Mouse (Mus musculus): ENCODE measurements around the gene E030030I06Rik. TPM values are rescaled to one million over a fixed set of nuclear protein-coding genes. Genes with fewer than 3 reads are reported as not detected.
"Not testable (repeated sequence)": the region's sequence is repeated elsewhere in the genome, so short reads cannot be mapped to it uniquely, and the experiment has no call there.

E030030I06Rik gene
- polyA plus RNA-seq (2014; fragmentation: Nextera tagmentation; extraction: Ambion mirVana) = 19.1 and 26.0 TPM in 2 replicates

DNA sequence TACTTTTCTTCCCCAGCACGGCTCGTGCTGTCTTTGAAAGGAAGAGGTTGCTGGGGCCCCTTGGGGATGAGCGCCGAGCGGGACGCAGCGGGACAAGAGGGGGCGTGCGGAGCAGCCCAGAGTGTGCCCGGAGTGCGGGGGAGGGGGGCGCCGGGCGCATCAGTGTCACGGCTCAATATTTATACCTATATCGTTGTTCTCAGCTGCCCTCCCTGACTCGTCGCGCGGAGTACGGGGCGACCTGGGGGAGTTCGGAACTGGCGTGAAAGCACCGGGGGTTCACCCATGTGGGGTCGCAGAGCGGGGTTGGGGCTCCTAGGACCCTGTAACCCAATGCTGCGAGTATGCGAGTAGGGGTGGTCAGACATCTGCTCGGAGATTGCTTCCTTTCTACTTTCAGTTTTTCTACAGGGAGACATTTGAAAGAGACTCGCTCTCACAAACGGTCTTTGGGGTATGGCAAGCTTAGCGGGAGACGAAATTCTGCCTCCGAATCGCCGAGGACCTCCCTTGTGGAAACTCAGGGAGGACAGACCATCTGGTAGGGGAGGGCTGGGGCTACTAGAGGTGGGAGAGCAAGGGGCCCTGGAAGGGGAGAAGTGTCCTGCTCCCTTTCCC, at the start of gene E030030I06Rik:
TSS of gene E030030I06Rik (minus strand) at position 198 of the 618 bp plus-strand sequence.
- H3K4me3 ChIP-seq (ENCODE audit: low read depth, low read length) = peak within 1 kb of the TSS; percentile 70
- H3K36me3 ChIP-seq (ENCODE audit: insufficient read depth) = no peaks in the 10 kb centered on the region
- peak; percentile 56 for ATAC-seq (ENCODE audit: insufficient read depth)
- peak within 1 kb of the TSS; percentile 79 for H3K9ac ChIP-seq
- under 1% methylated on average over 37 of the region's 37 CpGs for WGBS
- peak; percentile 64 for DNase-seq
- H3K4me2 ChIP-seq = peak within 1 kb of the TSS; percentile 84
- no peak for TF ChIP-seq CTCF (IDR thresholded peaks at IDR 0.05; ENCODE audit: low read depth)
- no peaks in the 10 kb centered on the region for H3K9me3 ChIP-seq (ENCODE audit: low read depth, low read length)
- H3K4me1 ChIP-seq (ENCODE audit: insufficient read depth) = peaks cover 4% of the 10 kb centered on the region; the same call in 1 of the 2 replicates
- peaks cover 37% of the 10 kb centered on the region for H3K27me3 ChIP-seq (ENCODE audit: insufficient read depth, low read length)
- H3K27ac ChIP-seq (ENCODE audit: low read depth) = 0 out of 2 replicates have a peak within 1 kb of the TSS, but pooled peaks have one; percentile 20

DNA sequence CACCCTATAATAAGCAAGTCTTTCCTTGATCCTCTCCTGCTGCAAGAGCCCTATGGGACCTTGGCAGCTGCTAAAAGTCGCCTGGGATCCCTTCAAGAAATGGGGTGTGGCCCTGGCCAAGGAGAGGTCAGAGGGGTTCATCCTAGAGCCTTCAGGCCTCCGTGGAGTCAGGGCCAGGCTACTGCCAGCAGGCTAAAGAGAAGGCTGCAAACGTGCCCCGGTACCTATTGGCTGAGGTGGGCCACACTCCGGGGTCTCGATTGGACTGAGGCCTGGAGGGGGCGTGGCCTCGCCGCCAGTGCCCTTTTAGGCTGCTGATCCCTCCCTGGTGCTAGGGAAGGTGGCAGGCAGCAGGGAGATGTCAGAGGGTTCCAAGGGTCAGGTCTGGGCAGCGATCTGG, 42.0 kb upstream of the E030030I06Rik start:
- H3K27me3 ChIP-seq (ENCODE audit: insufficient read depth, low read length); H3K4me2 ChIP-seq; H3K4me1 ChIP-seq (ENCODE audit: insufficient read depth); H3K4me3 ChIP-seq (ENCODE audit: low read depth, low read length); H3K9ac ChIP-seq; H3K9me3 ChIP-seq (ENCODE audit: low read depth, low read length); H3K36me3 ChIP-seq (ENCODE audit: insufficient read depth); H3K27ac ChIP-seq (ENCODE audit: low read depth): not testable (repeated sequence)
- DNase-seq (peak; percentile 0), ATAC-seq (ENCODE audit: insufficient read depth) (peak; percentile 58; the same call in 1 of the 2 replicates)
- 8% methylated on average over 8 of the region's 10 CpGs for WGBS

DNA sequence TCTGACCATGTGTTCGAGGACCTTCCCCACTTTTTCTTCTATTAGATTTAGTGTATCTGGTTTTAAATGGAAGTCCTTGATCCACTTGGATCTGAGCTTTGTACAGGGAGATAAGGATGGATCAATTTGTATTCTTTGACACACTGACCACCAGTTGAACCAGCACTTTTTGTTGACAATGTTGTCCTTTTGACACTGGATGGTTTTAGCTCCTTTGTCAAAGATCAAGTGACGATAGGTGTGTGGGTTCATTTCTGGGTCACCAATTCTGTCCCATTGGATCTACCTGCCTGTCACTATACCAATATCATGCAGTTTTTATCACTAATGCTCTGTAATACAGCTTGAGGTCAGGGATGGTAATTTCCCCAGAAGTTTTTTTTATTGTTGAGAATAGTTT, 27.4 kb upstream of the E030030I06Rik start:
- WGBS = 69% methylated on average over 2 of the region's 2 CpGs
- not testable (repeated sequence) for H3K9ac ChIP-seq; H3K9me3 ChIP-seq (ENCODE audit: low read depth, low read length); H3K4me3 ChIP-seq (ENCODE audit: low read depth, low read length); H3K27ac ChIP-seq (ENCODE audit: low read depth); DNase-seq; ATAC-seq (ENCODE audit: insufficient read depth); H3K4me1 ChIP-seq (ENCODE audit: insufficient read depth); H3K27me3 ChIP-seq (ENCODE audit: insufficient read depth, low read length); H3K36me3 ChIP-seq (ENCODE audit: insufficient read depth); H3K4me2 ChIP-seq

DNA sequence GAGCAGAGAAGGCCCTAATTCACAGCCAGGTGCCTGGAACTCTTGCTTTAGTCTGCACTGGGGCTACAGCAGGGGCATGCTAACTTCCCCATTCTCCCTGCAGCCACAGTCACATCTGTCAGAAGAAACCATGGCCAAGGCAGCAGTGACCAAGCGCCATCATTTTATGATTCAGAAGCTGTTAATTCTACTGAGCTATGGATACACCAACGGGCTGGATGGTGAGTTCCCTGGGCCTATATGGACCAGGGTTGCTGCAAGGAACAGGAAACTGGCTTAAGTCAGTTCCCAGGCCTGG, 25.1 kb upstream of the E030030I06Rik start:
- H3K4me2 ChIP-seq; H3K9me3 ChIP-seq (ENCODE audit: low read depth, low read length); H3K9ac ChIP-seq; H3K4me1 ChIP-seq (ENCODE audit: insufficient read depth); ATAC-seq (ENCODE audit: insufficient read depth); DNase-seq; H3K27ac ChIP-seq (ENCODE audit: low read depth); H3K27me3 ChIP-seq (ENCODE audit: insufficient read depth, low read length); H3K36me3 ChIP-seq (ENCODE audit: insufficient read depth); H3K4me3 ChIP-seq (ENCODE audit: low read depth, low read length): not testable (repeated sequence)
- 69% methylated on average over 2 of the region's 2 CpGs for WGBS

DNA sequence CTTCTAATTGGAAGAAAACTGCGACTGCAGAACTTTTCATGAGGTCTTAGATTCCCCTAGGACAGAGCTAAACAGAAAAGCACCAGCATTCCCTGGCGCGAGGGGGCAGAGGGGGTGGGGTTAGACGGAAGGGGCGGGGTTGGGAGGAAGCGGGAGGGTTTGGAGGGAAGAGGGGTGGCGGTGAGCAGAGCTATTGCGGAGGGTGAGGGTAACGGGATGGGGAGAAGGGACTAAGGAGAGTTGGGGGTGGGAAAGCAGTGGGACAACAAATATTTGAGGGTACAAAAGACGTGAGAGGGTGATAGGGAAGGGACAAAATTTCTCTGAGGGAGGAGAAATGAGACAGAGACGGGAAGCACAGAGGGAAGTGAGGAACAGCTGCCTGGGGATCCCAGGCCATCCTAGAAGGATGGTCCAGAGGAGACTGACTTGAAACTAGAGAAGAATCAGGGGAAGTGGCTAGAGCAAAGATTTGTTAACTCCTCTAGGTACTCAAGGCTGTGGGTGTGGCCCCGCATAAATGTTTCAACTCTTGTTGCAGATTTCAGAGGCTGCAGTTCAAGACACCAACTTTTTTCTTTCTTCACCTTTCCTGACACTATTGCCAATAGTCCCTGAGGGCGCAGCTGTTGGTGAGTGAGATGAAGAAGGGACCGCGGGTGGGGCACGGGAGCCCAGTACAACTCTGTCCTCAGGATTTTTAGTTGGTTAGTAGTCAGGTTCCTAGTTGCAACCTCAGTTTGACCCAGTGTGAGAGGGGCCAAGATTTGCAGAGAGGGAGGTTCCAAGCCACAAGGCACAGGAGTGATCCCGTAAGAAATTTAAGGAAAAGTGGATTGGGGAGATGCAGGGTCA, 24.5 kb upstream of the E030030I06Rik start:
- DNase-seq; H3K27ac ChIP-seq (ENCODE audit: low read depth); H3K36me3 ChIP-seq (ENCODE audit: insufficient read depth); H3K27me3 ChIP-seq (ENCODE audit: insufficient read depth, low read length); H3K9ac ChIP-seq; H3K4me3 ChIP-seq (ENCODE audit: low read depth, low read length); H3K4me1 ChIP-seq (ENCODE audit: insufficient read depth); H3K9me3 ChIP-seq (ENCODE audit: low read depth, low read length): not testable (repeated sequence)
- ATAC-seq (ENCODE audit: insufficient read depth) = peak; percentile 86
- WGBS = 16% methylated on average over 12 of the region's 17 CpGs
- peak overlapping the region; percentile 25; the same call in 1 of the 2 replicates for H3K4me2 ChIP-seq

DNA sequence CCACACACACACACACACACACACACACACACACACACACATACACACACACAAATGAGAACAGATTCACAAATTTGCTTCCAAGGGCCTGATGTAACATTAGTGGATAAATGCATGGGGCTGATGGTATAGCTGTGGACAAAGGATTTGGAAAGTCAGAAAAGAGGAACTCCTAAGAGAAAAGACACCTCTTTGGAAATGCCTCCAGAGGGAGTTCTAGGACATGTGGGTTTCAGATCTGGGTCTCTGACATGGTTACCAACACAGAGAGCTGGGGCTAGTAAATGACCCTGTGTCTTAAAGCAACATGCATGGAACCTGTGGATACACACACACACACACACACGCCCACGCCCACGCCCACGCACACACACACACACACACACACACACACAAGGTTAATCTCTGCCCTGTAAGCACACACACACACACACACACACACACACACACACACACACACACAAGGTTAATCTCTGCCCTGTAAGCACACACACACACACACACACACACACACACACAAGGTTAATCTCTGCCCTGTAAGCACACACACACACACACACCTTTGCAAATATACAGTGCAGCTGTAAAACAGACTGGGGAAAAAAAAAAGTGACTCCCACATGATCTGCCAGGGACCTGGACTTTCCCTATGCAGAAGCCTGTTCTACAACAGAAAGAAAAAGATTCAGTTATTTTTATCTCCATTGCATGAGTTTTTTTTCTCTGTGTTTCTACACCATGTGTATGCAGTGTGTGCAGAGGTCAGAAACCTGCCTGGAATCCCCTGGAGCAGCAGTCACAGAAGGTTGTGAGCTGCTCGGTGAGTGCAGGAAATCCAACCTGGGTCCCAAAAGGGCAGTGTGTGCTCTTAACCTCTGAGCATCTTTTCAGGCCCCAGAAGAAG, 23.6 kb upstream of the E030030I06Rik start:
- not testable (repeated sequence) for H3K9ac ChIP-seq; DNase-seq; H3K4me3 ChIP-seq (ENCODE audit: low read depth, low read length); H3K27me3 ChIP-seq (ENCODE audit: insufficient read depth, low read length); H3K9me3 ChIP-seq (ENCODE audit: low read depth, low read length); H3K27ac ChIP-seq (ENCODE audit: low read depth); H3K4me1 ChIP-seq (ENCODE audit: insufficient read depth); H3K36me3 ChIP-seq (ENCODE audit: insufficient read depth)
- H3K4me2 ChIP-seq = peak overlapping the region; percentile 25; the same call in 1 of the 2 replicates
- ATAC-seq (ENCODE audit: insufficient read depth) = peak; percentile 41; the same call in 1 of the 2 replicates
- 46% methylated on average over 4 of the region's 5 CpGs for WGBS

DNA sequence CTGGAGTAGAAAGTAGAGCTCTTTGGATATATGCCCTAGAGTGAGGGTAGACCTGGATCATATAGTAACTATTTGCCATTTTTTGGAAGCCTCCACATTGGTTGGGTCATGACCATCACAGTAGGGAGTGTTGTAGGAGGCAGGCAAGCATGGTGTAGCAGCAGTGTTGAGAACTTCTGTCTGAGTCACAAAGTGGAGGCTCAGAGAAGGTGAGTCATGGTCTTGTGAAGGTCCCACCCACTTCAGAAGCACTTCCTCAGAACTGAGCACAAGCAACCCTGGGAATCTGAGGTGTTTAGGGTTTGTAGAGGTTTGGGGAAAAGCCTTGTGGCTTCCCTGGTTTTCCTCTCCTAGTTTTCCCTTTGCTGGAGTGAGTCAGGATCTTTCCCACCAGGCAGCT, 20.0 kb upstream of the E030030I06Rik start:
- ATAC-seq (ENCODE audit: insufficient read depth); H3K4me1 ChIP-seq (ENCODE audit: insufficient read depth); H3K27ac ChIP-seq (ENCODE audit: low read depth): not testable (repeated sequence)

DNA sequence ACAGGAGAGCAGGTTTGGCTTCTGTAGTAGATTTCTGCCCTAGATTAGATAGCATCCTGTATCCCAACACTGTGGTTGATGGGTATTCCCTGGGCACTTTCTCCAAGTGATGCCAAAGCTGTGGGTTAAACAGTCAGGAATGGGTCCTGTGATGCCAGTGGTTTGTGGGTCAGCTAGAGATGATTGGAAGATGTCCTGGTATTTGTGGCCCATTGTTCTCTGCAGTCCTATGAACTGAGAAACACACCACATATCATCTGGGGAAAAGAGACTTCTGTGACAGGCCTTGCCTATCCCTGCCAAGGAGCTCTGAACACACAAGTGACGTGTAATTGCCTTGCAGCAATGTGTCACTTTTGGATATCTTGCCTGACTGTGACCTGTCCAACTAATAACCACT, 18.0 kb upstream of the E030030I06Rik start:
- not testable (repeated sequence) for H3K27me3 ChIP-seq (ENCODE audit: insufficient read depth, low read length); H3K9me3 ChIP-seq (ENCODE audit: low read depth, low read length); H3K4me2 ChIP-seq; H3K4me1 ChIP-seq (ENCODE audit: insufficient read depth); DNase-seq; ATAC-seq (ENCODE audit: insufficient read depth); H3K9ac ChIP-seq; H3K36me3 ChIP-seq (ENCODE audit: insufficient read depth); H3K27ac ChIP-seq (ENCODE audit: low read depth); H3K4me3 ChIP-seq (ENCODE audit: low read depth, low read length)
- WGBS = 72% methylated on average over 1 of the region's 1 CpGs

More for the DNA sequence above, 20.0 kb upstream of the E030030I06Rik start:
- H3K27me3 ChIP-seq (ENCODE audit: insufficient read depth, low read length); H3K36me3 ChIP-seq (ENCODE audit: insufficient read depth); DNase-seq; H3K9me3 ChIP-seq (ENCODE audit: low read depth, low read length); H3K4me2 ChIP-seq; H3K4me3 ChIP-seq (ENCODE audit: low read depth, low read length); H3K9ac ChIP-seq: not testable (repeated sequence)

DNA sequence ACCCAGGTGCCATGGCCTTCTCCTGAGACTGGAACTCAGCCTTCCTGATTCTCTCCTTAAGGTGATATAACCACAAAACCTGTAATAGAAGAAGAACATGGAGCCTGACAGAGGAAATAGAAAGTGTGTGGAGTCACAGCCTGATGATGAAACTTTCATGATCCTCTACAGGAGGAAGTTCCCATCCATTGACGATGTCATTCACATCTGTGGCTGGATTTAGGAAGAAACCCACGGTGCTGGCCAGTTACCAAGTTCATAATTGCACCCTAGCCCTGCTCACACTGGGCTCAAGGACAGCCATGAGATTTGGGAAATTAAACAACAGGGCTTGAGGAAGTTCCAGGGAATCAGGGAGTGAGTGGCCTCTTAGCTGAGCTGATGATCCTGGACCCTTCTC, 17.0 kb upstream of the E030030I06Rik start:
- H3K4me3 ChIP-seq (ENCODE audit: low read depth, low read length); H3K36me3 ChIP-seq (ENCODE audit: insufficient read depth); DNase-seq; H3K4me2 ChIP-seq; H3K9ac ChIP-seq; ATAC-seq (ENCODE audit: insufficient read depth); H3K9me3 ChIP-seq (ENCODE audit: low read depth, low read length); H3K27ac ChIP-seq (ENCODE audit: low read depth); H3K4me1 ChIP-seq (ENCODE audit: insufficient read depth); H3K27me3 ChIP-seq (ENCODE audit: insufficient read depth, low read length): not testable (repeated sequence)
- WGBS = 54% methylated on average over 2 of the region's 2 CpGs
